Mouse (Mus musculus): ENCODE data around the gene Atraid.

The Atraid gene

DNA sequence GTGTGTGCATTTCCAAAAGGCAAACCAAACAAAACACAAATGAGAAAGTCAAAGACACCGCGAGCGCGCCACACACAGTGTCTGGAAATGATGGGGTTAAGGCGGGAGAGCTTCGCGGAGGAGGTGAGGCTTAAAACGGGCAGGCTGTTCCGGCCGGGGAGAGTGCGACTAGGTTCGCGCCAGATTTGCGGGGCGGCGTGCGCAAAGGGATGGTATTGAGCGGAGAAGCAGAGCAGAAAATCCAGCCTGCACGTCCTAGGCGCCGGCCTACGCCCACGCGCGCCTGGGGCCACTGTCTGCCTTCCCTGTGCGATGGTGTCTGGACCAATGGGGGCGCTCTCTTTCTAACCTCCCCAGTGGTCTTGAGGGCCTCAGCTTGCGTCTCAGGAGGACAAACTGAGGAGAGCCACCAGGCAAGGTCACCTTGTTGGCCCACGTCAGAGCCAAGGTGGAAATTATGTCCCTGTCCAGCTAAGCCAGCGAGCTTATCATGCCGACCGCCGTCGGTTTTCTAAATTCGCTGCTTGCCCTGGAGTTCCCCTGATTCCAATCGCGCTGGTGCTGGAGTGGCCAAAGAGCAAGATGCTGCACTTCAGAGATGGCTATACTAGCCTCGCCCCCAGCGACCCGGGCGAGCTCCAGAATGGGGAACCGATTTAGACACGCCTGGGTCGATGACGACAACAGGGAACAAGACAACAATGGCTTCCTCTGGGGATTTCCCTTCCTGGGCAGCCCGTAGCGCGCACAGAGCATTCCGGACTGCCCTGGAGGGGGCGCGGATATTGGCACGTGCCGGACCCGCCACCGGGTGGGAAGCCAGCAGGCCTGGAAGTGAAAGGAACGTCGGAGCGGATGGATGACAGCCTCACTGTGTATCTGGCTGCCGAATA, 46.9 kb downstream of the Atraid start:
- in situ Hi-C loops (cut with MboI, MseI): no loop called here

DNA sequence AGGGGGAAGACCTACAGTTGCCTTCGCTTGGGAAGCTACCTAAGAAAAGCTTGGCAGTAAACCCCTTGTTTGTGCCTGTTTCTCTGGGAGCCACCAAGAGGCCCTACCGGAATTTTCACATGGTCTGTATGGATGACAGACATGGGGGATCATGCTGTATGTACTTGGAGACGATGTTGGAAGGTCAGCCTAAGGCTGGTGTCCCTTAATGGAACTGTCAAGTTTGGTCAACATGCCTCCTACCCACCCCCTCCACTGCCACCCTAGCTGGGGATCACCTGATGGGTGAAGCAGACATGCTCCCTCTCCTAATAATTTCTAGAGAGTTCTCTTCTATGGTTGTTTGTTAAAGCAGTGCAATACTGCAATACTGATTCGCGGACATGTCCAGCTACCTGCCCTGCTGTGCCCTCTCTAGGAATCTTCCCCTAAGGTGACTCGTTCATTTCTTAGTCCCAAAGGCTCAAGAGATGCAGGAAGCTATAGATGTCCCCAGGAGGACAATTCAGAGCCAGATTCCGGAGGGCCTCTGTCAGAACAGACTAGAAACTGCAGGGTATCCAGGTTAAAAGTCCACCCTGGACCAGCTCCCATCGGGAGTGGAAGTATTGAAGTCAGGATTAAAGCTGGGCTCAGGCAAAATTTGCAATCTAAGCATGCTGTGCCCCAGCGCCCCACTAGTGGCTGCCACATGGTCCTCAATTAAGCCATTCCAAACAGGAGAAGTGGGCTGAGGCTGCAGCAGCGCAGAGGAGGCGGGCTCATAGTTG, 47.8 kb downstream of the Atraid start:
- in situ Hi-C loops (cut with MboI, MseI): no loop called here
